Mouse (Mus musculus) embryonic fibroblast, embryonic 13.5 days (primary cell): ENCODE results near the gene Lrrc27.

ENCODE experiments used
- CTCF ChIP-seq: IDR thresholded peaks from 2 replicates; pipeline ENCODE4 v1.5.1; 2011; ENCODE audit warnings: mild to moderate bottlenecking, control low read depth, low read length, moderate library complexity, borderline replicate concordance; ENCODE audit not compliant: insufficient read depth
- POLR2A ChIP-seq: IDR thresholded peaks from 2 replicates; pipeline ENCODE4 v1.6.1; 2011; ENCODE audit warnings: low read depth, mild to moderate bottlenecking, control low read depth, low read length, moderate library complexity

- TF ChIP-seq POLR2A (no peak), CTCF (no peak)
Observed at GRCm38 (mm10) chr7:139211761-139212160, 1.0 kb upstream of the Lrrc27 start.
